Mouse (Mus musculus) lung, adult 2 months (tissue): Measurements from ENCODE around the gene Ptpn1.

Experiments
- CTCF ChIP-seq: fragments of 200-500 bp; IDR thresholded peaks from 2 replicates; pipeline ENCODE4 v1.5.1; 2011; ENCODE audit warnings: mild to moderate bottlenecking, low read length, control low read depth; ENCODE audit not compliant: insufficient read depth
- POLR2A ChIP-seq: fragments of 200-500 bp; IDR thresholded peaks from 2 replicates; pipeline ENCODE4 v1.6.1; 2011; ENCODE audit warnings: low read depth, mild to moderate bottlenecking, control low read depth, low read length, borderline replicate concordance; ENCODE audit errors: extremely low read depth

DNA sequence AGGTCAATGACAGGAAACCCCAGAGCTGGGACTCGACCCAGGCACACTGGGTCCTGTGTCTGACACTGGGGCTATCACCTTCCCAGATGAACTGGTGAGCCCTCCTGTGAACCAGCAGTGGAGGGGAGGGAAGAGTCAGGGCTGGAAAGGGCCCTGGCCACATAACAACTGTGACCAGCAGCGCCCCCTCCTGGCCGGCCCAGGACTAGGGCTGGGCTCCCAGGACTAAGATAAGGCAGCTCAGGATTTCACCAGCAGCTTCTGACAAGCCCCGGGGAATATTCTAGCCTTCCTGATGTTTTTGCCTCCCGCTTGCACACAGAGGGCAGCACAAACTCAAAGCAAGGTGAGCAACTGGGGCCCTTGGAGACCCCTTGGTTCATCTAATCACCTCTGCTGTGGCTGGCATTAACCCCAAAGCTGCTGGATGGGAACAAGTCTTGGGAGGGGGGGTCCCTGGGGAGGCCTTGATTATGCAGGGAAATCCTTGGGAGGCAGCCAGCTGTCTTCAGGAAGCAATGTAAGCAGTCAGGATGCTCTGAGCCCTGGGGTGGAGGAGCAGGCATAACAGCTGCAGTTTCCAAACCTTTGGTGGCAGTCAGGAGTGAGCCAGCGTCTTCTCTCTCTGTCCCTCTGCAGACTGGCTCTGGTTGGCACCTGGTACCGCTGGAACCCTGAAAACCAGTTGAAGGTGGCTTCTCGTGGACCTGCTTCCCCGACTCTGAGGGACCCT is 78.2 kb downstream of the Ptpn1 start, which contains the start of gene Ripor3:
- TF ChIP-seq CTCF (peak; percentile 54), POLR2A (no peak)
